Mouse (Mus musculus) brown adipose tissue, adult 24 weeks (tissue): ENCODE data around the gene Rapgef1. TPM values are rescaled to one million over a fixed set of nuclear protein-coding genes. Genes with fewer than 3 reads are reported as not detected.
"Not testable (repeated sequence)": the region's sequence is repeated elsewhere in the genome, so short reads cannot be mapped to it uniquely, and the experiment has no call there.

ENCODE experiments used
- H3K27ac ChIP-seq: fragments of 200-500 bp; replicated peaks from 2 replicates; pipeline ENCODE4 v1.5.1; 2012; ENCODE audit warnings: low read depth, mild to moderate bottlenecking, low read length
- H3K4me1 ChIP-seq: fragments of 200-500 bp; 2 replicates; pipeline ENCODE4 v1.6.1; 2012; ENCODE audit warnings: low read length, mixed read lengths; ENCODE audit not compliant: control insufficient read depth, insufficient read depth, insufficient read length
- H3K4me3 ChIP-seq: fragments of 200-500 bp; 2 replicates; pipeline ENCODE4 v1.5.1; 2012; ENCODE audit warnings: low read depth, mild to moderate bottlenecking, low read length, moderate library complexity; ENCODE audit not compliant: insufficient read depth
- polyA plus RNA-seq: library from polyadenylated mRNA; stranded (reverse); fragments of >200 nt; gene quantifications from 2 replicates; pipeline ENCODE4 v1.2.4, GENCODE M21; 2012; ENCODE audit not compliant: missing spikeins, insufficient read depth, insufficient read length

Rapgef1 gene
- polyA plus RNA-seq, 1 experiment = 19.1 TPM

- Histone ChIP-seq H3K4me3 (no peak overlapping the region), H3K27ac (no peak overlapping the region), H3K4me1 (peaks cover 6% of the 10 kb centered on the region)
These were observed 153.8 kb downstream of the Rapgef1 start for GRCm38 (mm10) chr2:29773323-29773722.

GRCm38 (mm10) chr2:29781256-29781655 is 161.7 kb downstream of the Rapgef1 start:
- H3K4me1 ChIP-seq, H3K4me3 ChIP-seq, H3K27ac ChIP-seq: not testable (repeated sequence)

- no peak overlapping the region for H3K27ac ChIP-seq
These were observed 164.8 kb downstream of the Rapgef1 start for GRCm38 (mm10) chr2:29784290-29784689.

GRCm38 (mm10) chr2:29787104-29787917 is 167.8 kb downstream of the Rapgef1 start, which contains the start of gene Coq4:
Gene Coq4, plus strand, starts transcription at chr2:29787493.
- H3K27ac ChIP-seq = peak within 1 kb of the TSS; percentile 50
- H3K4me1 ChIP-seq = no peaks in the 10 kb centered on the region
- peak within 1 kb of the TSS; percentile 81 for H3K4me3 ChIP-seq

More at GRCm38 (mm10) chr2:29784290-29784689, 164.8 kb downstream of the Rapgef1 start:
- H3K4me3 ChIP-seq = no peak overlapping the region
- H3K4me1 ChIP-seq = no peaks in the 10 kb centered on the region

GRCm38 (mm10) chr2:29787937-29788681 is 168.6 kb downstream of the Rapgef1 start, which contains the start of gene Trub2:
Gene Trub2, minus strand, starts transcription at chr2:29788502.
- Histone ChIP-seq H3K4me1 (no peaks in the 10 kb centered on the region), H3K27ac (peak within 1 kb of the TSS; percentile 50), H3K4me3 (peak within 1 kb of the TSS; percentile 81)

Other genes starting within 250 kb of the Rapgef1 start
- not detected in 2 replicates for gene Gm13420, start 132.0 kb downstream of the Rapgef1 start, polyA plus RNA-seq
- not detected in 2 replicates for gene Gm13547, start 139.6 kb downstream of the Rapgef1 start, polyA plus RNA-seq
- gene Coq4, start 167.8 kb downstream of the Rapgef1 start, polyA plus RNA-seq = 19.0 and 24.0 TPM in 2 replicates
- gene Trub2, start 168.8 kb downstream of the Rapgef1 start, polyA plus RNA-seq = 11.3 and 18.0 TPM in 2 replicates
- gene Slc27a4, start 182.9 kb downstream of the Rapgef1 start, polyA plus RNA-seq = 8.0 and 8.5 TPM in 2 replicates
- 15.8 and 34.2 TPM in 2 replicates for gene Urm1, start 200.4 kb downstream of the Rapgef1 start, polyA plus RNA-seq
- gene Cercam, start 249.4 kb downstream of the Rapgef1 start, polyA plus RNA-seq = 3.1 and 3.5 TPM in 2 replicates